Mouse (Mus musculus) myocyte (in vitro differentiated cells): Measurements from ENCODE around the gene Taf8.

Source experiments
- CEBPB ChIP-seq: IDR thresholded peaks from 2 replicates; pipeline ENCODE4 v1.6.1; 2011; ENCODE audit warnings: mild to moderate bottlenecking, moderate library complexity; ENCODE audit not compliant: poor library complexity, insufficient read depth, severe bottlenecking
- E2F4 ChIP-seq: IDR thresholded peaks from one replicate; pipeline ENCODE4 v1.6.1; 2011; ENCODE audit warnings: mild to moderate bottlenecking, control low read depth, moderate library complexity; ENCODE audit not compliant: insufficient read depth
- MAX ChIP-seq: IDR thresholded peaks from one replicate; pipeline ENCODE4 v1.6.1; 2011; ENCODE audit warnings: low read depth, mild to moderate bottlenecking, control low read depth
- MYOD1 ChIP-seq, 3 experiments: IDR thresholded peaks; one replicate each; pipeline ENCODE4 v1.6.1; 2011; ENCODE audit warnings: control low read depth in 2 of 3, low read depth in 2 of 3, mild to moderate bottlenecking in 2 of 3, moderate library complexity in 1 of 3; ENCODE audit not compliant: insufficient read length in 2 of 3, control insufficient read depth in 1 of 3
- MYOG ChIP-seq, 3 experiments: IDR thresholded peaks; one replicate each; pipeline ENCODE4 v1.6.1; 2011; ENCODE audit warnings: control low read depth in 2 of 3, low read depth in 2 of 3, mild to moderate bottlenecking in 2 of 3; ENCODE audit not compliant: insufficient read length in 2 of 3, control insufficient read depth in 1 of 3, insufficient read depth in 1 of 3
- POLR2A ChIP-seq: IDR thresholded peaks from one replicate; pipeline ENCODE4 v1.6.1; 2011; ENCODE audit warnings: low read depth, mild to moderate bottlenecking, control low read depth, moderate library complexity; ENCODE audit not compliant: insufficient read length
- TCF12 ChIP-seq: IDR thresholded peaks from one replicate; pipeline ENCODE4 v1.6.1; 2011; ENCODE audit warnings: mild to moderate bottlenecking, control low read depth; ENCODE audit not compliant: poor library complexity, insufficient read depth, severe bottlenecking
- TCF3 ChIP-seq: IDR thresholded peaks from one replicate; pipeline ENCODE4 v1.6.1; 2011; ENCODE audit warnings: low read depth, control low read depth; ENCODE audit not compliant: insufficient read length
- USF1 ChIP-seq: IDR thresholded peaks from one replicate; pipeline ENCODE4 v1.6.1; 2011; ENCODE audit warnings: low read depth, mild to moderate bottlenecking, control low read depth, moderate library complexity

DNA sequence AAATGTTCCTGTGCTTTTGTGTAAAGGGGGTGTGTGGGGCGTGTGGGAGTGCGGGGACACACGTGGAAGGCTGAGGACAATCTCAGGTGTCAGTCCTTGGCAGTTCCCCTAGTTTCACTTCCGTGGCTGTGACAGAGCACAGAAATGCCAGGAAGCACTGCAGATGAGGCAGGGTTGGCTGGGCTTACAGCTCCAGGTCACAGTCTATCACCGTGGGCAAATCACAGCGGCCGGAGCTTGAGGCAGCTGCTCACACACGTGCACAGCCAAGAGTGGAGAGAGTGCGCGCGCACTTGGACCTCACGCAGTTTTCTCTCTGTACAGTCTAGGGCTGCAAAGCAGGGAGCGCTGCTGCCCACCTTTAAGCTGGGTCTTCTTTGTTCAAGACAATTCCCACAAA lies 43.8 kb downstream of the Taf8 start:
- no peak for TF ChIP-seq TCF12
- no peak for TF ChIP-seq POLR2A
- no peak for TF ChIP-seq E2F4
- TF ChIP-seq TCF3 = no peak
- TF ChIP-seq USF1 = no peak
- no peak for TF ChIP-seq MAX
- TF ChIP-seq CEBPB = no peak
- TF ChIP-seq MYOG (IDR thresholded peaks at IDR 0.05; ENCODE audit: control insufficient read depth in 1 of 3, insufficient read depth in 1 of 3, insufficient read length in 2 of 3, low read depth in 2 of 3) = no peak
- TF ChIP-seq MYOD1 (IDR thresholded peaks at IDR 0.05; ENCODE audit: control insufficient read depth in 1 of 3, insufficient read length in 2 of 3, low read depth in 2 of 3) = no peak
